Mouse (Mus musculus) MEL (cell line): ENCODE results near the gene Kcnj9.

Experiments
- CTCF ChIP-seq, 3 experiments: IDR thresholded peaks in 2 of 3; conservative IDR thresholded peaks in 1 of 3; 2 replicates each; pipeline ENCODE4 v1.5.1; 2011 to 2012; ENCODE audit warnings: low read length in 3 of 3, low read depth in 2 of 3, mild to moderate bottlenecking in 2 of 3, improper control_type of control experiment in 1 of 3, inconsistent platforms in 1 of 3, mixed read lengths in 1 of 3, moderate library complexity in 1 of 3; ENCODE audit not compliant: control insufficient read depth in 1 of 3, insufficient read depth in 1 of 3, poor library complexity in 1 of 3, severe bottlenecking in 1 of 3
- EP300 ChIP-seq, 2 experiments: IDR thresholded peaks; 2 replicates each; pipeline ENCODE4 v1.6.1; 2011; ENCODE audit warnings: improper control_type of control experiment in 2 of 2, low read length in 2 of 2, low read depth in 1 of 2, mild to moderate bottlenecking in 1 of 2
- RAD21 ChIP-seq: IDR thresholded peaks from 2 replicates; pipeline ENCODE4 v1.6.1; 2011; ENCODE audit warnings: mild to moderate bottlenecking, low read depth, low read length, improper control_type of control experiment
- SMC3 ChIP-seq: IDR thresholded peaks from 2 replicates; pipeline ENCODE4 v1.6.1; 2011; ENCODE audit warnings: low read depth, low read length, improper control_type of control experiment
- TAL1 ChIP-seq: IDR thresholded peaks from 2 replicates; pipeline ENCODE4 v1.6.1; 2012; ENCODE audit warnings: mild to moderate bottlenecking, inconsistent platforms, low read length, moderate library complexity, mixed read lengths
- UBTF ChIP-seq: IDR thresholded peaks from 2 replicates; pipeline ENCODE4 v1.6.1; 2012; ENCODE audit warnings: low read depth, mild to moderate bottlenecking, inconsistent platforms, low read length, improper control_type of control experiment, moderate library complexity, borderline replicate concordance; ENCODE audit not compliant: insufficient read depth

DNA sequence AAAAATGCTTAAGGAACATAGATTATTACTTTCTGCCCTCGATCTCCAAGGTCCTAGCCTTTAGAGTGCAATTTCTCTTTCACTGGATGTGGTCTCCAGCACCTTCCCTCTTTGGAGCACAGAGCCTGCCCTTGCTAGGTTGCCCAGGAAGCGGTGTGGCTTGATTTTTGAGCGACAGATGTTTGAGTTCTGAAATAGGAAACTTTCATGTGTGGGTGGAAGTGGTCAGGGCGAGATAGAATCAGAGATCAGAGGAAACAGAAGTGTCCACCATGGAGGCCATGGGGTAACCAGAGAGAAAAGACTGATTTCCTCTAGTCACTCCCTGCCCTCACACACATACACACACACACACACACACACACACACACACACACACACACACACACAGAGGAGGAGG lies 22.9 kb downstream of the Kcnj9 start:
- no peak for TF ChIP-seq TAL1
- no peak for TF ChIP-seq CTCF (IDR thresholded peaks at IDR 0.05 in 2 of 3, conservative IDR thresholded peaks at IDR 0.05 in 1 of 3; ENCODE audit: control insufficient read depth in 1 of 3, insufficient read depth in 1 of 3, low read depth in 2 of 3, low read length in 3 of 3, poor library complexity in 1 of 3, severe bottlenecking in 1 of 3)
- TF ChIP-seq UBTF, result no peak
- no peak for TF ChIP-seq SMC3
- TF ChIP-seq RAD21, result no peak
- 0 out of 4 replicates have a peak, but pooled peaks of 1 of the 2 experiments have one; percentile 12 for TF ChIP-seq EP300 (IDR thresholded peaks at IDR 0.05; ENCODE audit: low read depth in 1 of 2, low read length in 2 of 2)
